Mouse (Mus musculus) thymus, adult 2 months (tissue): ENCODE measurements around the gene Tmem229b. TPM values are rescaled to one million over a fixed set of nuclear protein-coding genes. Genes with fewer than 3 reads are reported as not detected.
A peak's percentile ranks its signal among the peaks of the same experiment; 100 is the strongest.

Source experiments
- DNase-seq: peaks from one replicate; pipeline ENCODE4 v3.0.0; 2021
- H3K27ac ChIP-seq: fragments of 200-500 bp; 2 replicates; pipeline ENCODE4 v1.5.1; 2012; ENCODE audit warnings: low read length, control low read depth; ENCODE audit not compliant: control insufficient read depth, insufficient read depth
- H3K27me3 ChIP-seq: fragments of 200-500 bp; 2 replicates; pipeline ENCODE4 v1.6.1; 2012; ENCODE audit warnings: mild to moderate bottlenecking, low read length, moderate library complexity, mixed read lengths; ENCODE audit not compliant: control insufficient read depth, insufficient read depth
- H3K36me3 ChIP-seq: fragments of 200-500 bp; 2 replicates; pipeline ENCODE4 v1.6.1; 2012; ENCODE audit warnings: mild to moderate bottlenecking, low read length, moderate library complexity; ENCODE audit not compliant: control insufficient read depth, insufficient read depth
- H3K4me1 ChIP-seq: fragments of 200-500 bp; replicated peaks from 2 replicates; pipeline ENCODE4 v1.6.1; 2012; ENCODE audit warnings: low read length; ENCODE audit not compliant: control insufficient read depth, insufficient read depth
- H3K4me3 ChIP-seq: fragments of 200-500 bp; 2 replicates; pipeline ENCODE4 v1.5.1; 2012; ENCODE audit warnings: mild to moderate bottlenecking, low read length, control low read depth, moderate library complexity; ENCODE audit not compliant: control insufficient read depth, insufficient read depth
- CTCF ChIP-seq: fragments of 200-500 bp; IDR thresholded peaks from 2 replicates; pipeline ENCODE4 v1.5.1; 2012; ENCODE audit warnings: mild to moderate bottlenecking, control low read depth, low read length, moderate library complexity, borderline replicate concordance; ENCODE audit not compliant: control insufficient read depth, poor library complexity, insufficient read depth; ENCODE audit errors: extremely low read depth
- POLR2A ChIP-seq: fragments of 200-500 bp; IDR thresholded peaks from 2 replicates; pipeline ENCODE4 v1.6.1; 2012; ENCODE audit warnings: mild to moderate bottlenecking, low read length, control low read depth, moderate library complexity; ENCODE audit not compliant: control insufficient read depth, poor library complexity, insufficient read depth; ENCODE audit errors: extremely low read depth
- WGBS: fragments of 180-500 bp; shearing (Covaris S2); methylation state at CpG from one replicate; pipeline ENCODE4 v1.1.7; 2018; 5-methylcytosine and 5-hydroxymethylcytosine counted together
- polyA plus RNA-seq: library from polyadenylated mRNA; depleted of rRNA; stranded (reverse); fragments of >200 nt; gene quantifications from 2 replicates; pipeline ENCODE4 v1.2.3, GENCODE M21; 2012; rRNA removed

Gene Tmem229b
- 82.4 and 82.7 TPM in 2 replicates for polyA plus RNA-seq

DNA sequence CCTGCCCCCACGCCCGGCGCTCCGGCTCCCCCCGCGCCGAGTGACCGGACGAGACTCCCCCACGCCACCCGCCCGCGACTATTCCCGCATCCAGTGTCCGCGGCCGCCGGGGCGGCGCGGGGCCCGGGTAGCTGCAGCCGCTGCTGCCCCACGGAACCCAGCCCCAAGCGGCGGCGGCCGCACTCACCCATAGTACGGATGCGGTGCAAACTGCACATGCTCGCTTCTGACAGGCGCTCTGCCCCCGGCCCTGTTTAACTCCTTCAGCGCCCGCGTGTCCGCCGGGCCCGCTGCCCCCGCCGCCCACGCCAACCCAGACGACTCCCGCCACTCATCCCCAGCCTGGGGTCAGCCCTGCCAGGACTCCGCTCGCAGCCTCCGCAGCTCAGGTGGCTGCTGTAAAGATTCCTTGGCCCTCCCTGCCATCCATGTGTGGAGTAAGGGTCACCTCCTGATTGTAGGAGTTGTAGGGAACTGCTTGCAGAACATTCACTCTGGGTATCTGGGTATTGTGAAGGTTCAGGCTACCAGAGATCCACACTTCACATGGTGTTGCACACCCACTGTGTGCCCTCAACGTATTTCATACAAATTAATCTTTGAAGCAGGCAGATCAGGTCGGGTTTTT lies at the start of gene Tmem229b:
Gene Tmem229b, minus strand, starts transcription at position 502 of the 628 bp plus-strand sequence.
- H3K4me1 ChIP-seq, result peaks cover 11% of the 10 kb centered on the region
- no peak; the same call in 1 of the 2 replicates for TF ChIP-seq CTCF
- TF ChIP-seq POLR2A, result no peak
- peak; percentile 57 for DNase-seq

GRCm38 (mm10) chr12:79055276-79055675 lies 47.8 kb upstream of the Tmem229b start:
- H3K27me3 ChIP-seq, result no peaks in the 10 kb centered on the region
- H3K4me3 ChIP-seq, result no peak overlapping the region
- DNase-seq, result peak; percentile 20
- TF ChIP-seq POLR2A, result no peak
- no peak for TF ChIP-seq CTCF
- no peaks in the 10 kb centered on the region for H3K36me3 ChIP-seq
- WGBS, result 94% methylated on average over 7 of the region's 7 CpGs
- no peaks in the 10 kb centered on the region for H3K4me1 ChIP-seq
- H3K27ac ChIP-seq, result no peak overlapping the region

More for the DNA sequence above, at the start of gene Tmem229b:
- Histone ChIP-seq H3K27me3 (no peaks in the 10 kb centered on the region; the same call in 1 of the 2 replicates), H3K27ac (no peak within 1 kb of the TSS), H3K36me3 (no peaks in the 10 kb centered on the region), H3K4me3 (peak within 1 kb of the TSS; percentile 99)
- 6% methylated on average over 49 of the region's 49 CpGs for WGBS

DNA sequence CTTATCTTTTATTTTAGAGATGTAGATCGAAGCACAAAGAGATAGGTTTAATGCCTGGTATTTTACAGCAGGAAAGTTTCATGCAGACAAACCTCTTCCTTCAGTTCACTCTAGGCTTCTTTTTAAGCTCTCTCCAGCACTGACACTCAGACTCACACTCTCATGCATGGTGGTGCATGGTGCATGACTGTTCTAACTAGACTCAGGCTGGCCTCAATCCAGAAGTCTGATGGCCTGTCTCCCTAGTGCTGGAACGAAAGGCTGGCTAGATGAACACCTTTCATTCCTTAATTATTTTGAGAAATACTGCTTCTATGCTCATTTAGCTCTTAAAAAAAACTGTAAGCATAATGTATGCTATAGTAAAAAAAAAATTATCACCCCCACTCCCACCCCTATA lies 44.6 kb upstream of the Tmem229b start:
- Histone ChIP-seq H3K4me3 (no peak overlapping the region), H3K27me3 (no peaks in the 10 kb centered on the region), H3K4me1 (no peaks in the 10 kb centered on the region), H3K36me3 (no peaks in the 10 kb centered on the region), H3K27ac (no peak overlapping the region)
- 97% methylated on average over 2 of the region's 2 CpGs for WGBS
- no peak for DNase-seq
- TF ChIP-seq POLR2A (no peak), CTCF (no peak)

GRCm38 (mm10) chr12:79050545-79051212 lies 43.3 kb upstream of the Tmem229b start:
- Histone ChIP-seq H3K27ac (no peak overlapping the region), H3K4me1 (no peaks in the 10 kb centered on the region), H3K36me3 (no peaks in the 10 kb centered on the region), H3K4me3 (no peak overlapping the region), H3K27me3 (no peaks in the 10 kb centered on the region)
- no peak for TF ChIP-seq POLR2A
- TF ChIP-seq CTCF, result no peak
- no peak for DNase-seq
- 49% methylated on average over 3 of the region's 3 CpGs for WGBS

DNA sequence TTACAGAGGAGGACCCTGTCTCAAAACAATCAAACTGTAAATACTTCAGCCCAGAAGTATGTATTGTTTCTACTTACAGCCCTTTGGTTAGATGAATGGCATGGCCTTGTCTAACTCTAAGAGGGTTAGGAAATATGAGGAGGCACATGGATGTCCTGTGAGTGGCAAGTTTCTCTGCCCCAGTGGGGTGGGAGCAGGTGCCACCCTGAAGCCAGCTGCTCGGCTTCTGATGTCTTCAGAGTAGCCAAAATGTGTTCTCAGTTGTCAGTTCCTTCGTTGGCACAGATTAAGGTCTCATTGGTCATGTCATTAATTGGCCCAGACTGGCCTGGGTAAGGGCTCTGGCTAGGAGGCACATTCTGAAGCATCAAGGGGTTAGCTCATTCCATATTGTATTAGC lies 42.4 kb upstream of the Tmem229b start:
- TF ChIP-seq POLR2A (no peak), CTCF (no peak)
- DNase-seq, result no peak
- H3K36me3 ChIP-seq, result no peaks in the 10 kb centered on the region
- H3K4me3 ChIP-seq, result no peak overlapping the region
- no peak overlapping the region for H3K27ac ChIP-seq
- no peaks in the 10 kb centered on the region for H3K4me1 ChIP-seq
- 85% methylated on average over 2 of the region's 2 CpGs for WGBS
- H3K27me3 ChIP-seq, result no peaks in the 10 kb centered on the region

- Histone ChIP-seq H3K4me1 (no peaks in the 10 kb centered on the region), H3K4me3 (no peak overlapping the region), H3K36me3 (no peaks in the 10 kb centered on the region), H3K27ac (no peak overlapping the region), H3K27me3 (no peaks in the 10 kb centered on the region)
- WGBS, result 97% methylated on average over 1 of the region's 1 CpGs
- DNase-seq, result no peak
- no peak for TF ChIP-seq POLR2A
- no peak for TF ChIP-seq CTCF
These were observed 41.5 kb upstream of the Tmem229b start for GRCm38 (mm10) chr12:79048898-79049297.

DNA sequence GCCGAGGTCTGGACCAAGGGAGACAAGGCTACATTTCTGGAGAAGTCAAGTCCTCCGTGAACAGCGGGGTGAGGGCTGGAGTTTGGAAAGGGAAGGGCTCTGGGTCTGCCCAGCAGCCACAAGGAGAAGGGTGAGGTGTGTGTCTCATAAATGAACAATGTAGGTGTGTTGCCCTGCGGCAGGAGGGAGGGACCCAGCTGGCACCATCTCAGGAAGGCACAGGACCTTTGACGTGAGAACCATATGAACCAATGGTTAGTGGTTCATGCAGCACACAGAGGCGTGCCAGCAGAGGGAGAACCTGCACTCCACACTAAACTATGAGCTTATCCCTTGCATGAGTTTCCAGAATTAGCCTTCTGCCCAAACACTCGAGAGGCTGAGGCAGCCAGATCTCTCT lies 39.8 kb upstream of the Tmem229b start:
- TF ChIP-seq POLR2A (no peak), CTCF (no peak)
- H3K36me3 ChIP-seq, result no peaks in the 10 kb centered on the region
- H3K27me3 ChIP-seq, result no peaks in the 10 kb centered on the region
- WGBS, result 93% methylated on average over 7 of the region's 7 CpGs
- no peak for DNase-seq
- H3K4me1 ChIP-seq, result no peaks in the 10 kb centered on the region
- H3K27ac ChIP-seq, result no peak overlapping the region
- H3K4me3 ChIP-seq, result no peak overlapping the region
